8 mouse cellular contexts compared by ENCODE assay signal in the genomic region with DNA sequence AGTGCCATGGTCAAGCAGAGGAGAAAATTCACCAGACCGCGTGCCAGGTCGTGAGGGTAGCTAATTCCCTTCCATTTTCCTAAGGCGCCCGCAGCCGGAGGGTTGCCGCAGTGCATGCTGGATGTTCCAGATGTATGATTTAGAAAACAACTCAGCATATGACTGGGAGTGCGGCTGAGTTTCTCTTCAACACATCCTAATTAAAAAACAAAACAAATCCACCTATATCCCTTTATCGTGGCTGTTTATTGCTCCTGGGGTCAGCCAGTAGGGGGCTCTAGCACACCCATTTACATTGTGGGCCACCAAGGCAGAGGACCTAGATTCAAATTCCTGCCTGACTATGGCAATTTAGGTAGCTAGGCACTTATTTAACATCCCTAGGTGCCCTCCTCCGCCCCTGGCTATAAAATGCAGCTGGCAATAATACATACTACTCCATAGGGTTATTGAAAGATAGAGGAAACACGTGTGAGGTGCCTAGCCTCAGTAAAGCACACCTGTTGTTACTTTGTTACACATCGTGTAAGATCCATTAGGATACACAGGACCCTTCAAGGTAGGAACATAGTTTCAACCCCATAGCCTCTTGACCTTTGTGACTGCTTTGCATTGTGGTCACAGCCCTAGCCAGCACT.
A peak's percentile ranks its signal among the peaks of the same experiment; 100 is the strongest.
DNase-seq lines count a peak whose midpoint lies in the region; ATAC-seq and TF ChIP-seq lines count a peak whose summit lies in the region.

No protein-coding gene starts in this region.

- WGBS in kidney, adult 2 months = 71% methylated on average over 12 of the region's 12 CpGs

- peak; percentile 53; the same call in 1 of the 2 replicates for ATAC-seq in granulocyte monocyte progenitor cell, adult 5-6 weeks (replicated peaks; ENCODE audit: poor library complexity, severe bottlenecking)
- 0 out of 2 replicates have a peak, but pooled peaks have one; percentile 18 for ATAC-seq in megakaryocyte-erythroid progenitor cell, adult 5-6 weeks (replicated peaks; ENCODE audit: low FRiP score, low TSS enrichment, poor library complexity, severe bottlenecking)
- ATAC-seq in inflammation-experienced regulatory T-cells, adult 6 months = no peak

- peaks cover 20% of the 10 kb centered on the region for H3K4me1 ChIP-seq in kidney, adult 2 months (ENCODE audit: control insufficient read depth, insufficient read depth, low read length)

- no peak overlapping the region for H3K4me3 ChIP-seq in kidney, adult 2 months (ENCODE audit: insufficient read depth, low read depth, low read length)

- DNase-seq in kidney, adult 2 months = no peak
- no peak for DNase-seq in kidney, adult 18-20 months
- DNase-seq in R1 (ENCODE audit: low read depth, low spot score) = peak; percentile 52
- no peak for DNase-seq in gastrocnemius, postnatal 25 days
- no peak for DNase-seq in adrenal gland, adult 8-10 months

- H3K27ac ChIP-seq in kidney, adult 2 months (ENCODE audit: insufficient read depth, low read depth, low read length) = peak overlapping the region; percentile 51

- H3K36me3 ChIP-seq in kidney, adult 2 months (ENCODE audit: control insufficient read depth, insufficient read depth, low read length) = no peaks in the 10 kb centered on the region

- no peak for TF ChIP-seq POLR2A in kidney, adult 2 months (IDR thresholded peaks at IDR 0.05; ENCODE audit: low read depth, low read length)

- peak; percentile 46 for TF ChIP-seq CTCF in kidney, adult 2 months (conservative IDR thresholded peaks at IDR 0.05; ENCODE audit: insufficient read depth, insufficient read length, low read depth, low read length)

- no peaks in the 10 kb centered on the region for H3K27me3 ChIP-seq in kidney, adult 2 months (replicated peaks; ENCODE audit: control insufficient read depth, insufficient read depth, low read length)
